Mouse (Mus musculus): ENCODE data around the gene 9930021J03Rik. TPM values are rescaled to one million over a fixed set of nuclear protein-coding genes. Genes with fewer than 3 reads are reported as not detected.
A peak's percentile ranks its signal among the peaks of the same experiment; 100 is the strongest.

The 9930021J03Rik gene
- total and polyA plus RNA-seq, 2 experiments from 2014 or later = 5.7 to 35.0 TPM

DNA sequence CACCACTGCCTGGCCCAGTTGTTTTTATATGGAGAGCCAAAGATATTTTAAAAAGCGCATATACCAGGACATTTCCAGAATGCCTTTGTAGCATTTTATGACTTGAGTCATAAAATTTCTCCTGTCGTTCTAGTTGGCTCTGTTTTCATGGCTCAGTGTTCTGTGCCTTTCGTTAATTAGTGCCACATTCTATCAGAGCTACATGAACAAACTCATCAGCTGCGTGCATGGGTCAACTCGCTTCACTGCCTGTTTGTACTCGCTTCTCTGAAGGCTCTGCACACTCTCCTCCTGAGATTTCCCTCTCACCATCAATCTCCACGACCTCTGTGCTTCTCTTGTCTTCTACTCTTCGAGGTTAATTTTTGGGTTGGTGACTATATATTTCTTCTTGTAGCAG lies 37.2 kb upstream of the 9930021J03Rik start:
- no peak for DNase-seq
- Histone ChIP-seq H3K36me3 (ENCODE audit: insufficient read depth) (no peaks in the 10 kb centered on the region), H3K9ac (no peak overlapping the region), H3K4me1 (ENCODE audit: insufficient read depth) (peaks cover 4% of the 10 kb centered on the region; the same call in 1 of the 2 replicates), H3K9me3 (ENCODE audit: low read length) (no peaks in the 10 kb centered on the region), H3K4me2 (ENCODE audit: low read depth) (no peak overlapping the region), H3K4me3 (ENCODE audit: low read depth, low read length) (no peak overlapping the region), H3K27ac (ENCODE audit: low read depth, low read length) (peak overlapping the region; percentile 35; the same call in 1 of the 2 replicates), H3K27me3 (ENCODE audit: insufficient read depth, low read length) (no peaks in the 10 kb centered on the region)
- ATAC-seq = no peak
- no peak for TF ChIP-seq CTCF (IDR thresholded peaks at IDR 0.05; ENCODE audit: low read depth)
- 52% methylated on average over 8 of the region's 8 CpGs for WGBS

DNA sequence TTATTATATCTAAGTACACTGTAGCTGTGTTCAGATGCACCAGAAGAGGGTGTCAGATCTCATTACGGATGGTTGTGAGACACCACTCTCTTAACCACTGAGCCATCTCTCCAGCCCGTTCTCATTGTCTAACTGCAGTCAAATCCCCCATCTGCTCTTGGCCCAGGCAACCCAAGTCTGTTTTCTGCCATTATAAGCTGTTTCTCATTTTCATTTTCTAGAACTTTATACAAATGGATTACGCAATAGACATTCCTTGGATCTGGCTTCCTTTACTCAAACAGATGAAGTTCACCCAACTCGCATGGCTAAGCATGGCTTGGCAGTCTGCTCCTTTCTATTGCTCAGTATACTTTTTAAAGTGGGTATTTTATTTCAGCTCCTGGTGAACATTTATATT lies 34.9 kb upstream of the 9930021J03Rik start:
- H3K27ac ChIP-seq (ENCODE audit: low read depth, low read length) = no peak overlapping the region
- no peak overlapping the region for H3K4me3 ChIP-seq (ENCODE audit: low read depth, low read length)
- 65% methylated on average over 4 of the region's 4 CpGs for WGBS

DNA sequence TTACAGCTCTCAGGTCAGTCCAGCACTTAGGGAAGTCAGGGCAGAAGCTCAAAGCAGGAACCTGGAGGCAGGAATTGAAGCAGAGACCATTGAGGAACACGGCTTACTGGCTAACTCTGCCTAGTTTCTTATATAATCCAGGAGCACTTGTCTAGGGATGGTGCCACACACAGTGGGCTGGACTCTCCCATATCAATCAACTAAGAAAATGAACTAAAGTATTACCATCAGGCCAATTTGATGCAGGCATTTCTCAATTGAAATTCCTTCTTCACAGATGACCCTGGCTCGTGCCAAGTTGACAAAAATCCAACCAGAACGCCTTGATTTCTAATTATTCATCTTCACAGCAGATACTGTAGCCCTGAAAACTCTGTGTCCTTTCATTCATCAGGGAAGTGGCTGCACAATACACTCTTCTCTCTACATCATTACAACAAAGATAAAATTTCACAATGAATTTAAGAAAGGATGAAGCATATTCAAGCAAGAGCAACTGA lies 32.9 kb upstream of the 9930021J03Rik start:
- Histone ChIP-seq H3K4me3 (ENCODE audit: low read depth, low read length) (no peak overlapping the region), H3K9ac (no peak overlapping the region), H3K4me1 (ENCODE audit: insufficient read depth) (peaks cover 4% of the 10 kb centered on the region; the same call in 1 of the 2 replicates), H3K9me3 (ENCODE audit: low read length) (no peaks in the 10 kb centered on the region), H3K27me3 (ENCODE audit: insufficient read depth, low read length) (no peaks in the 10 kb centered on the region), H3K27ac (ENCODE audit: low read depth, low read length) (no peak overlapping the region), H3K36me3 (ENCODE audit: insufficient read depth) (no peaks in the 10 kb centered on the region), H3K4me2 (ENCODE audit: low read depth) (no peak overlapping the region)
- TF ChIP-seq CTCF (IDR thresholded peaks at IDR 0.05; ENCODE audit: low read depth) = no peak
- ATAC-seq (no peak), DNase-seq (no peak)
- WGBS = 65% methylated on average over 3 of the region's 3 CpGs

More for the DNA sequence above, 34.9 kb upstream of the 9930021J03Rik start:
- TF ChIP-seq CTCF (IDR thresholded peaks at IDR 0.05; ENCODE audit: low read depth) = no peak
- Histone ChIP-seq H3K4me2 (ENCODE audit: low read depth) (no peak overlapping the region), H3K4me1 (ENCODE audit: insufficient read depth) (peaks cover 4% of the 10 kb centered on the region; the same call in 1 of the 2 replicates), H3K27me3 (ENCODE audit: insufficient read depth, low read length) (no peaks in the 10 kb centered on the region), H3K9me3 (ENCODE audit: low read length) (no peaks in the 10 kb centered on the region), H3K36me3 (ENCODE audit: insufficient read depth) (no peaks in the 10 kb centered on the region), H3K9ac (no peak overlapping the region)
- DNase-seq = peak; percentile 60
- peak; percentile 80 for ATAC-seq

DNA sequence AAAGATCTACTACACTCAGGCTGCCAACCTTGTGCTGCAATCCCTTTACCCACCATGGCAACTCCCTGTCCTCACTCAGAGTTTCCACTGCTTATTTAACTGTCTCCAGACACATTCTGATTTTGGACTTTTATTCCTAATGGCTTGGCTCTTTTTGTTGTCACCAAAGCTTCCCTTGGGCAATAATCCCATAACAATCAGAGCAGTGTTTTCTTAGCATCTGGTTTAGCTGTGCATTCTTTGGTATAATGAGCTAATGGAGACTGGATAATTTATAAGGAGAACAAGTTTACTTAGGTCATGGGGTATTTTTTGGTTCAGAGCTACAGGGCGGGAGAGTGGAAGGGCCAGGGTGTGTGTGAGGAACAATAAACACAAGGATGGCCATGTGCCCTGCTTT lies 32.4 kb upstream of the 9930021J03Rik start:
- H3K36me3 ChIP-seq (ENCODE audit: insufficient read depth) = no peaks in the 10 kb centered on the region
- H3K27ac ChIP-seq (ENCODE audit: low read depth, low read length) = no peak overlapping the region
- H3K9me3 ChIP-seq (ENCODE audit: low read length) = no peaks in the 10 kb centered on the region
- H3K4me3 ChIP-seq (ENCODE audit: low read depth, low read length) = no peak overlapping the region
- no peak for TF ChIP-seq CTCF (IDR thresholded peaks at IDR 0.05; ENCODE audit: low read depth)
- no peak for ATAC-seq
- 49% methylated on average over 1 of the region's 1 CpGs for WGBS
- no peak for DNase-seq
- no peak overlapping the region for H3K4me2 ChIP-seq (ENCODE audit: low read depth)
- H3K4me1 ChIP-seq (ENCODE audit: insufficient read depth) = peaks cover 1% of the 10 kb centered on the region; the same call in 1 of the 2 replicates
- no peaks in the 10 kb centered on the region for H3K27me3 ChIP-seq (ENCODE audit: insufficient read depth, low read length)
- no peak overlapping the region for H3K9ac ChIP-seq

DNA sequence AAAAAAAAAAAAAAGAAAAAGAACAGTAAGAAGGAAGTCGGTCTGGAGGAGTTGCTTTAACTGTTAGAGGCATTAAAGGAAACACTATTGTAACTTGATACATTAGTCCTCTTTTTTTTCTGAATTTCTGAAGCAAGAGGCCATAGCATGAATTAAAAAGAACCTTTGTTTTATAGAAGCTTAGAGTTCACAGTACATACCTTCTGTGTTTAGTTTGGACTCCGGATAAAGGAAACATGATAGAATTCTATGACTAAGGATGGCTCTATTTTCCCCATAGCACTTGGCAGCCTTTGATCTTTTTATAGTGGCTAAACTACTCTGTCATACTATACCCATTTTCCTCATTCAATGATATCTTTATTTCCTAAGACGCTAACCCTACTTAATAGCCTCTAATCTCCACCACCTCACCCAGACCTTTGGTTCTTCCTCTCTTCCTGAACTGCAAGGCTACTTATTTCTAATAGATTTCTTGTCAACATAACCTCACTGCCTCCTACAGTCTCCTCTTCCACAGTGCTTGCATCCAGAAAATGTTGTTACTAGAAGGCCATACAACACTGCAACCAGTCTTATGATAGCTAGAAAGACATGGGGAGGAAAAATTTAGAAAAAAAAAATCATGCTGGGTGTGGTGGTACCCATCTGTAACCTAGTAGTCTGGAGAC lies 29.7 kb upstream of the 9930021J03Rik start:
- no peak for DNase-seq
- Histone ChIP-seq H3K4me2 (ENCODE audit: low read depth) (no peak overlapping the region), H3K9me3 (ENCODE audit: low read length) (no peaks in the 10 kb centered on the region), H3K27me3 (ENCODE audit: insufficient read depth, low read length) (no peaks in the 10 kb centered on the region), H3K27ac (ENCODE audit: low read depth, low read length) (no peak overlapping the region), H3K4me3 (ENCODE audit: low read depth, low read length) (no peak overlapping the region), H3K4me1 (ENCODE audit: insufficient read depth) (no peaks in the 10 kb centered on the region), H3K36me3 (ENCODE audit: insufficient read depth) (no peaks in the 10 kb centered on the region), H3K9ac (no peak overlapping the region)
- no peak for ATAC-seq
- TF ChIP-seq CTCF (IDR thresholded peaks at IDR 0.05; ENCODE audit: low read depth) = no peak
- WGBS = 72% methylated on average over 3 of the region's 3 CpGs

DNA sequence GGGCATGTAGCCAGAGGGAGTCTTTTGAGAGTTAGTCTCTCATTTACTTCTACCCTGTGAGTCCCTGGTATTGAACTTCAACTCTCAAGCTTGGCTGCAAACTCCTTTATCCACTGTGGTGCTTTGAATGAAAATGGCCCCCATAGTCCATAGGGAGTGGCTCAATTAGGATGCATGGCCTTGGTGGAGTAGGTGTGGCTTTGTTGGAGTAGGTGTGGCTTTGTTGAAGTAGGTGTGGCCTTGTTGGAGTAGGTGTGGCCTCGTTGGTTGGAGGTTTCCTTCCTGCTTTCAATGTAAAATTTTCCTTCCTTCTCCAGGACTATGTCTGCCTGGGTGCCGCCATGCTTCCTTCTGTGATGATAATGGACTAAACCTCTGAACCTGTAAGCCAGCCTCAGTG lies 25.1 kb upstream of the 9930021J03Rik start:
- TF ChIP-seq CTCF (IDR thresholded peaks at IDR 0.05; ENCODE audit: low read depth) = no peak
- no peak for ATAC-seq
- 80% methylated on average over 2 of the region's 2 CpGs for WGBS
- H3K27me3 ChIP-seq (ENCODE audit: insufficient read depth, low read length) = no peaks in the 10 kb centered on the region
- H3K36me3 ChIP-seq (ENCODE audit: insufficient read depth) = no peaks in the 10 kb centered on the region
- H3K4me2 ChIP-seq (ENCODE audit: low read depth) = no peak overlapping the region
- no peak overlapping the region for H3K27ac ChIP-seq (ENCODE audit: low read depth, low read length)
- no peak overlapping the region for H3K9ac ChIP-seq
- H3K4me3 ChIP-seq (ENCODE audit: low read depth, low read length) = no peak overlapping the region
- H3K9me3 ChIP-seq (ENCODE audit: low read length) = no peaks in the 10 kb centered on the region
- DNase-seq = no peak
- H3K4me1 ChIP-seq (ENCODE audit: insufficient read depth) = no peaks in the 10 kb centered on the region

DNA sequence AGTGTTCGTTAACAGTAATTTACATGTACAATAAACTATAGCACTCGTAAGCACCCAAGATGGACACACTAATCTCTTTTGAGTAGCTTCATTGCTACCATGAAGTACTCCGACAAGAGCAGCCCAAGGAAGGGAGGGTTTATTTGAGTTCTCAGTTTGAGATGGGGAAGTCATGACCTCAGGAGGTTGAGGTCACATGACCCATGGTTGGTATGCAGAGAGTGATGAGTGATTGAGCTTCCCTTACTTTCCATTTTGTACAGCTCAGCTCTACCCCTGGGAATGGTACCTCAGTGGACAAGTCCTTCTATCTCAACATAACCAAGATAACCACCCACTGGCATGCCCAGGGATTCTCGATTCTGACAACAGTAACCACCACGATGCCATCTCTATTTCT lies 22.8 kb upstream of the 9930021J03Rik start:
- H3K9ac ChIP-seq = no peak overlapping the region
- H3K27me3 ChIP-seq (ENCODE audit: insufficient read depth, low read length) = no peaks in the 10 kb centered on the region
- no peak overlapping the region for H3K27ac ChIP-seq (ENCODE audit: low read depth, low read length)
- H3K4me2 ChIP-seq (ENCODE audit: low read depth) = no peak overlapping the region
- H3K4me1 ChIP-seq (ENCODE audit: insufficient read depth) = no peaks in the 10 kb centered on the region
- no peaks in the 10 kb centered on the region for H3K36me3 ChIP-seq (ENCODE audit: insufficient read depth)
- no peak for TF ChIP-seq CTCF (IDR thresholded peaks at IDR 0.05; ENCODE audit: low read depth)
- ATAC-seq = no peak
- DNase-seq = no peak
- 72% methylated on average over 5 of the region's 5 CpGs for whole genome bisulfite sequencing
- no peaks in the 10 kb centered on the region for H3K9me3 ChIP-seq (ENCODE audit: low read length)
- no peak overlapping the region for H3K4me3 ChIP-seq (ENCODE audit: low read depth, low read length)
